Mouse (Mus musculus): ENCODE data around the gene Gps2. TPM values are rescaled to one million over a fixed set of nuclear protein-coding genes. Genes with fewer than 3 reads are reported as not detected.

The Gps2 gene
- polyA plus RNA-seq, 1 experiment: 80.8 TPM

DNA sequence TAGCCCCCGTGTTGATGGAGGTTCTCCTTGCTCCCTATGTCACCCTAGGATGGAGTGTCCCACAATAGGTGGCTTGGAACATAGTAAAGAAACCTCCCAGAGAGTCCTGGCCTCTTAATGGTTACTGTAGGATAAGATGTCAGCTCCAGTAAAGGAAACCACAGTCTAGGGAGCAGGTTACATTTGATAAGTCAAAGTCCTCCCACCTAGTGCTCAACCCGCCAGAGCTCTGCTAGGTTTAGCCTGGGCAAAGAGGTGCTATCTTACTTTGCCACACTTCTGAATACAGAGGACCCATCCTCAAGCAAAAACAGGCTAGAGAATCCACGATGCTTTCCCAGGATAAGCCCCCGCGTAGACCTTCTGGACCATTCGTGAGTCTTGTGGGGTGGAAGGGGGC lies 34.7 kb upstream of the Gps2 start:
- TF ChIP-seq POLR2A (IDR thresholded peaks at IDR 0.05; ENCODE audit: borderline replicate concordance, extremely low read depth, insufficient read depth, insufficient read length, poor library complexity, severe bottlenecking): no peak
- no peak for TF ChIP-seq CTCF (IDR thresholded peaks at IDR 0.05; ENCODE audit: borderline replicate concordance, extremely low read depth, insufficient read depth, insufficient read length)

DNA sequence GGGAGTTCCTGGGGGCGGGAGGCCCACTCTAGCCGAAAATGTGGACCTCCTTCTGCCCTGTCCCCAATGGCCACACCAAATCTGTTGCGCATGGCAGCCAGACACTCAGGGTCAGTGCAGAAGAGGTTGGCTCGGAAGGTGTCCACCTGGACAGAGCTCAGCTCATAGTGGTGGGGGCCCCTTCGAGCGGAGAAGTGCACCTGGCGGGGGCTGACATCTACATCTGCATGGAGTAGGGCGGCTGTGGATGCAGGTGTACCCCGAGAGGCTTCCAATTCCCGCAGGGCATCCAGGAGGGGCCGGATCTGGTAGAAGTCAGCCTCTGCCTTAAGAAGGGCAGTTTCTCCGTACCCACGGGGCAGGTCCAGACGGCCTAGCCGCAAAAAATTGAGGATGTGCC lies 34.0 kb upstream of the Gps2 start:
- TF ChIP-seq POLR2A (IDR thresholded peaks at IDR 0.05; ENCODE audit: borderline replicate concordance, extremely low read depth, insufficient read depth, insufficient read length, poor library complexity, severe bottlenecking): no peak
- no peak for TF ChIP-seq CTCF (IDR thresholded peaks at IDR 0.05; ENCODE audit: borderline replicate concordance, extremely low read depth, insufficient read depth, insufficient read length)
- no peak for DNase-seq (ENCODE audit: low read depth)

More for the DNA sequence above, 34.7 kb upstream of the Gps2 start:
- no peak for DNase-seq (ENCODE audit: low read depth)

GRCm38 (mm10) chr11:69880506-69880852 lies 33.2 kb upstream of the Gps2 start:
- DNase-seq (ENCODE audit: low read depth): peak; percentile 73
- TF ChIP-seq CTCF (IDR thresholded peaks at IDR 0.05; ENCODE audit: borderline replicate concordance, extremely low read depth, insufficient read depth, insufficient read length): peak; percentile 84
- no peak for TF ChIP-seq POLR2A (IDR thresholded peaks at IDR 0.05; ENCODE audit: borderline replicate concordance, extremely low read depth, insufficient read depth, insufficient read length, poor library complexity, severe bottlenecking)

DNA sequence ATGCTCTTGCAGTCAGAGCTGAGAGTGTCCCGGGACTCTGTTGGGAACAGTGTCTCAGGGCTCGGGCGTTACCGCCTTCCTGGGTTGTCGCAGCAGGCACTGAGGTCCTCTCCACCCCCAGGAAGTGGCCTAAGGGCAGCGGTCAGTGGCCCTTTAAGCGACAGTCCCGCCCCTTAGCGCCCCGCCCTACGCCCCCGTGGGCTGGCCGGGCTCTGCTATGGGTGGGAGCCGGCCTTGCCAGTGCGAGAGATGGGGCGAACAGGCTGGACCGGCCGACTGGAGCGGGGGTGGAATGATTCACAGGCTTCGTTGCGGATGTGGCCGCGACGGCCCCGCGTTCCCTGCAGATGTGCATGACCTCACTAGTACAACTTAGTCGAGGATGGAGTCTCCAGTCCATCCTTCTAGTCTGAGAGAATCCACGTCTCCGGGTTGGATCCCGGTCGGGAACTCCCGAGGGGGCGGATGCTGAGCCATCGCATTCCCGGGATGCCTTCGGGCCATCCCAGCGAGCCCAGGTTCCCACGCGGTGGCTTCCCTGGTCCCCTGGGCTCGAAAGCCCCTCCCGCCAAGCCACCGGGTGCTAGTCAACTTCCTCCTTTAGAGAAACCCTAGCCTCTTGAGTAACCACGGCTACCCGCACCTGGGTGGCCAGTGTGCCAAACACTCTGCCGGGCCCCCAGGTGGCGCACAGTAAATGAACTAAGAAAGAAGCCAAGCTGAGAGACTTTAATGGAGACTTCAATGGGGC lies 32.7 kb upstream of the Gps2 start, which contains the start of gene Kctd11:
Gene Kctd11, minus strand, starts transcription at position 554 of the 751 bp plus-strand sequence.
- peak; percentile 72 for DNase-seq (ENCODE audit: low read depth)
- no peak for TF ChIP-seq CTCF (IDR thresholded peaks at IDR 0.05; ENCODE audit: borderline replicate concordance, extremely low read depth, insufficient read depth, insufficient read length)
- no peak for TF ChIP-seq POLR2A (IDR thresholded peaks at IDR 0.05; ENCODE audit: borderline replicate concordance, extremely low read depth, insufficient read depth, insufficient read length, poor library complexity, severe bottlenecking)

- no peak for DNase-seq (ENCODE audit: low read depth)
- TF ChIP-seq POLR2A (IDR thresholded peaks at IDR 0.05; ENCODE audit: borderline replicate concordance, extremely low read depth, insufficient read depth, insufficient read length, poor library complexity, severe bottlenecking): no peak
- TF ChIP-seq CTCF (IDR thresholded peaks at IDR 0.05; ENCODE audit: borderline replicate concordance, extremely low read depth, insufficient read depth, insufficient read length): no peak
Measured at GRCm38 (mm10) chr11:69881787-69882670, 31.7 kb upstream of the Gps2 start.

- no peak for DNase-seq (ENCODE audit: low read depth)
- TF ChIP-seq POLR2A (IDR thresholded peaks at IDR 0.05; ENCODE audit: borderline replicate concordance, extremely low read depth, insufficient read depth, insufficient read length, poor library complexity, severe bottlenecking): no peak
- TF ChIP-seq CTCF (IDR thresholded peaks at IDR 0.05; ENCODE audit: borderline replicate concordance, extremely low read depth, insufficient read depth, insufficient read length): peak; percentile 46
Measured at GRCm38 (mm10) chr11:69883066-69883465, 30.6 kb upstream of the Gps2 start.

DNA sequence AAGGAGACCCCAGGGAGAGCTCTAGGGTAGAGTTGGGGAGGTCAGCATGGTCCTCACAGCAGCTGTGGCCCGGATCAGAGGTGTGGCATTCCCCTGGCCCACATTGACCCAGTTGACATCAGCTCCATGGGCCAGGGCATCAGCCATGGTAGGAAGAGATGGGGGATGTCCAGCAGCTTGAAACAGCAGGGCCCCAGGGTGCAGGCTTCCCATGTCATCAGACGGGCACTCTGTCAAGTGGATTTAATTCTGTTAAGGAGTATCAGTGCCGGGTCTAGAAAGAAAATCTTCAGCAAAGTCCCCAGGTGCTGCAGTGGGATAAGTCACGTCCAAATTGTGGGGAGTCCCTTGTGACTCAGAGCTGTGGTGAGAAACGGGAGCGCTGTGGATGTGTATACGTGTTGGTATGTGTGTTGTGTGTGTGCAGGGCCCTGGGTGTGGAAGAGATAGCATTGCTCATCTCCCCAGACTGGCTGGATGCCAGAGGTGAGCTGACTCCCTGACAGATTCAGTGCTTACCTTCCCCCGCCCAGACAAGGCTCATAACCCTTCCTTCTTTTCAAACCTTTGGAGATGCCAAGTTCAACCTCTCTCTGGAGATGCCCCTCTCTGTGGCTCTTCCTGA lies 30.0 kb upstream of the Gps2 start:
- no peak for DNase-seq (ENCODE audit: low read depth)
- TF ChIP-seq POLR2A (IDR thresholded peaks at IDR 0.05; ENCODE audit: borderline replicate concordance, extremely low read depth, insufficient read depth, insufficient read length, poor library complexity, severe bottlenecking): no peak
- TF ChIP-seq CTCF (IDR thresholded peaks at IDR 0.05; ENCODE audit: borderline replicate concordance, extremely low read depth, insufficient read depth, insufficient read length): no peak

DNA sequence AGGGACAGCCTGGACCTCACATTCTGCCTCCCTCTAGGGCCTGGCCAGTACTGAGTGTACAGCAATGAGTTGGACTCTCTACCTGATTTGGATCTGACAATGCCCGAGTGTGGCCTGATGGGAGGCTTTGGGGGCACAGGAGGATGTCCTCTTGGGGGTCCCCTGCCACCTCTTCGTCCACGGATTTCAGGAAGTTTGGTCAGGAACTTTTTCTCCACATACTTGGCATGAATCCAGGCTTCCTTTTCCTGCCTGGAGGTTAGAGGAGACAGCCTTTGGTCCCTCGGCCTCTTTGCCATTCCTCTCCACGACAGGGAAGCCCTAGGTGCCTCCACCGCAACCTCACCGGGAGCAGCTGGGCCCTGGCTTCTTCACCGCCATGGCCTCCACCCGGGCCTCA lies 29.4 kb upstream of the Gps2 start:
- DNase-seq (ENCODE audit: low read depth): no peak
- no peak for TF ChIP-seq CTCF (IDR thresholded peaks at IDR 0.05; ENCODE audit: borderline replicate concordance, extremely low read depth, insufficient read depth, insufficient read length)

DNA sequence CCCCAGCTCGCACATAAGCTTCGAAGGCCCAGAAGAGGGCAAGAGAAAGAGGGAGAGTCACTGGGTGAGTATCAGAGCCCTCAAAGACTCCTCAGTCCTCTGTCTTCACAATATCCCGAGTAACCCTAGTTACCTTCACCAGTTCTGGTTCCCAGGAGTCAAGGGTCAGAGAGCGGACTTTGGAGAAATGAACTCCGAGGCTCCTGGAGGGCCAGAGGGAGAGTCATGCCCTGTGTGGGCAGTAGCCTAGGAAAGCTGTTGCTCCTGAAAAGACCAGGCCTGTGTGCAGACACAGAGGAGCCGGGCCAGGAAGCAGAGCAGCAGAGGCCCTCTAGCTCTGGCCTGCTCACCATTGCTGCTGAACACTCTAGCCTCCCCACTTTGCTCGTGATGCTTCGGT lies 29.0 kb upstream of the Gps2 start:
- DNase-seq (ENCODE audit: low read depth): no peak
- TF ChIP-seq CTCF (IDR thresholded peaks at IDR 0.05; ENCODE audit: borderline replicate concordance, extremely low read depth, insufficient read depth, insufficient read length) (no peak), POLR2A (IDR thresholded peaks at IDR 0.05; ENCODE audit: borderline replicate concordance, extremely low read depth, insufficient read depth, insufficient read length, poor library complexity, severe bottlenecking) (no peak)

- no peak for DNase-seq (ENCODE audit: low read depth)
- TF ChIP-seq CTCF (IDR thresholded peaks at IDR 0.05; ENCODE audit: borderline replicate concordance, extremely low read depth, insufficient read depth, insufficient read length): no peak
- no peak for TF ChIP-seq POLR2A (IDR thresholded peaks at IDR 0.05; ENCODE audit: borderline replicate concordance, extremely low read depth, insufficient read depth, insufficient read length, poor library complexity, severe bottlenecking)
Measured at GRCm38 (mm10) chr11:69886907-69887635, 26.6 kb upstream of the Gps2 start.

GRCm38 (mm10) chr11:69891482-69891881 lies 22.2 kb upstream of the Gps2 start:
- DNase-seq (ENCODE audit: low read depth): peak; percentile 28
- TF ChIP-seq CTCF (IDR thresholded peaks at IDR 0.05; ENCODE audit: borderline replicate concordance, extremely low read depth, insufficient read depth, insufficient read length) (no peak), POLR2A (IDR thresholded peaks at IDR 0.05; ENCODE audit: borderline replicate concordance, extremely low read depth, insufficient read depth, insufficient read length, poor library complexity, severe bottlenecking) (no peak)
